Mouse (Mus musculus) A20 (cell line): Measurements from ENCODE around the gene Gm20388.

Source experiments
- DNase-seq: peaks from one replicate; pipeline ENCODE4 v3.0.0-alpha.2; 2011; ENCODE audit warnings: low read depth, low spot score

Gm20388 gene

GRCm38 (mm10) chr8:121176291-121176690, 1265.7 kb downstream of the Gm20388 start:
- DNase-seq = peak; percentile 31

DNA sequence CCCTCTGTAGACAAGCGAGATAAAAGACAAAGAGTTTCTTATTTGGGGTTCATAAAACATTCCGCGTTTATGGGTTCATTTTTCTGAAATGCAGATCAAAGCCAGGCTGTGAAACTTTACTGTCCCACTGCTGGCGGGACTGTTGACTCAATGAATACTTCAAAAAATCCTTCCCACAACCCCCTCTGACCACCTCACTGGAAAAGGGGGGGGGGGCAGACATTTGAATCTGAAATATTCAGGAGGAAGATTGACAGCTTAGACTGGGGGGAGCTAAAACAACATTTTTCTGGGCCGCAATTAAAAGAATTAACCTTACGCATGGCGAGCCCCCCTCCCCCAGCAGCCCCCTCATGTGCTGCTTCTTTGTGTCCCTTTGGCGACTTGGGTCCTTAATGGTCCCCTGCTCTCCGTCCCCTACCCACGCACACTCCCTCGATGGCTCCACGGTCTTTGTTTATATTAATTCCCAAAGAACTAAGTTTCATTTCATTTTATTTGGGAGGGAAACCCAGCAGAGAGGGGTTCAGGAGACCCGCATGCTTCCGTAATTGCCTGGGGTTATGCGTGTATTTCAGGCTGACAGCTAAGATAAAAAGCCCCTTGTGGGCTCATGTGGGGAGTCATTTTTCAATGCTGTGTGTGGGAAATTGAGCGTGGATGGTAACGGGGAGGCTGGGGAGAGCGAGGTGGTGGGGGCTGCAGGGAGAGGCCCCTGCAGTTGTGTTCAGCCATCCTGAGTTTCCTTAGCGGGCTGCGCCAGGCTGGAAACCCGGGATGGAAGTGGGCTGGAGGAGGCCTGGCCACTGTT, 1270.0 kb downstream of the Gm20388 start:
- DNase-seq = no peak

GRCm38 (mm10) chr8:121181285-121181884, 1270.7 kb downstream of the Gm20388 start:
- no peak for DNase-seq

- no peak for DNase-seq
Measured at GRCm38 (mm10) chr8:121187491-121188364, 1277.1 kb downstream of the Gm20388 start.

- DNase-seq = no peak
Measured at GRCm38 (mm10) chr8:121188994-121189393, 1278.4 kb downstream of the Gm20388 start.

- DNase-seq = no peak
Measured at GRCm38 (mm10) chr8:121192451-121192850, 1281.8 kb downstream of the Gm20388 start.

GRCm38 (mm10) chr8:121195970-121196369, 1285.3 kb downstream of the Gm20388 start:
- DNase-seq = no peak

- no peak for DNase-seq
Measured at GRCm38 (mm10) chr8:121196726-121197668, 1286.4 kb downstream of the Gm20388 start.

GRCm38 (mm10) chr8:121200069-121200468, 1289.4 kb downstream of the Gm20388 start:
- no peak for DNase-seq

GRCm38 (mm10) chr8:121200979-121201378, 1290.3 kb downstream of the Gm20388 start:
- no peak for DNase-seq

DNA sequence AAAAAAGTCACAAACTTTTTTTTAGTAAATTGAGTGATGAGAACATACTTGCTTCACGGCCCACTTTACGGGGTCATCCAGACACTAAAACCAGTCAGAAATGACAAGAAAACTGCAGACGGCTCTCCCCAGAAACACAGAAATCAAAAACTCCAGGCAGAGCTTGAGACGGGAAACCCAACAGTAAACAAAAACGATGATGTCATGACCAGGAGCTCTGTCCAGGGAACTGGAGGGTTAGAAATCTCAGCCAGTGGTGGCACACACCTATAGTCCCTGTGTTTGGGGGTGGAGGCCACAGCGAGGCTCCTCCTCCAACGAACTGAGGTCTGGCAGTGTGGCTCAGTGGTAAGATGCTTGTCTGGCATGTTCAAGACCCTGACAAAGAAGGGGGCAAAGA, 1291.0 kb downstream of the Gm20388 start:
- no peak for DNase-seq

DNA sequence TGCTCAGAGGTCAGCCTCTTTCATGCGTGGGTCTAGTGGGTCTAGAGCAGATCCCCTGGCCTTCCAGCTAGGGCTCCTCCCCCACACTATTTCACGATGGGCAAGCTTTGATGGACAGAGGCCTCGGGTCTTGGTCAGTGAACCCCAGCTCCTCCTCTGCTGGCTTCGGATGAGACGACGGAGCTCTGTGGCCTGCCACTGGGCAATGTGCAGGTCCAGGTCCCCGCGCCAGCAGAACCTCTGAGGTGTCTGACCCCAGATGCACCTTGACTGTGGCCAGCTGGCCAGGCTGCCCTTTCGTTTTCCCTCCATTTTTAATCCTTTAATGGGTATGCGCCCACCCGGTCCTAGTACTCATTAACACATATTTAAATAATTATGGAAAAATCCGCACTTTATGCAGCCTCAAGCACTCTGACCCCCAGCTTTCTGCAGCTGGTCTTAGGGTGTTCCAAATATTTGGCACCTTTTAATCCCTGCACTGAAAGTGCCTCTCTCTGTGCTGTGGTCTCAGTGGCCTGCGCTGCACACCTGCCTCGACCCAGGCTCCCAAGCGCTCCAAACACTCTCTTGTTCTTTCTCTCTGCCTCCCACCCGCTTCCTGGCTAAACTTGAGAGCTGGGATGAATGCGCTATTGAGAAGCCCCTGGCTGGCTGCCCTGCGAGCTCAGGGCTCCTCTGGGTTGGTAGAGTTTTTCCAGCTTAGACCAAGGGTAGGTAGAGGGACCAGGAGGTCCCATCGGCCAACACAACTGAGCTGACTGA, 1293.2 kb downstream of the Gm20388 start:
- no peak for DNase-seq

GRCm38 (mm10) chr8:121207171-121207570, 1296.5 kb downstream of the Gm20388 start:
- DNase-seq = no peak

DNA sequence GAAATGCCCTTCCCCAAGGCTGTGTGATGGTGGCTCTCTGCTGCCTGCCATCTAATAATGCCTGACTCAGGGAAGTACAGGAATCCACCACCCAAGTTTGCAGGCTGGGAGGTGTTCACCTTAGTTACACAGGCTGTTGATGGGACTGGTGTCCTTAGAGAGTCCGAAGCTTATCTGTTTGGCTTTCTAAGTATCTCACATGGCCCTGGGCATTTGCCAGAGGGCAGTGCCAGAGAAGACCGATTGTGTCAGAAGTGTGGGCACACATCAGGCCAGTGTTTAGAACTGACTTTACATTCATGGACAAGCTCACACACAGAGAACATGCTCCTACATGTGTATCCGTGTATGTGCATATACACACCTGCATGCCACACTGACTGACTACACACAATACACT, 1300.0 kb downstream of the Gm20388 start:
- DNase-seq = no peak

DNA sequence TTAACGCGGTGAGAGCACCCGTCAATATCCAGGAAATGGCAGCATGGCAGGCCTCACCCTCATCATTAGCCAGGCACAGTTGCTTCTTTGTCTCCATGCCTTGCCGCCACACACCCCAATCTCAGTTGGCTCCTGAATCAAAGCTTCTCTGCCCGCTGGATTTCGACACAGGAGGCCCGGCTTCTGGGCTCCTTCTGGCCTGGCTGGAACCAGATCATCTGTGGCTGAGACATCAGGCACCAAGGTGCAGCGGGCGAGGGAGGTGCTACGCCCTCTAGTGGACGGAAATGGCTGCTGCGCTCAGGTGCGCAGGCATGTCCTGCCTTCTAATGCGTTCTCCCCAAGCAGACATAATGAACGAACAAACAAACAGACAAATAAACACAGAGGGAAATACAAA, 1302.6 kb downstream of the Gm20388 start:
- DNase-seq = peak; percentile 50

DNA sequence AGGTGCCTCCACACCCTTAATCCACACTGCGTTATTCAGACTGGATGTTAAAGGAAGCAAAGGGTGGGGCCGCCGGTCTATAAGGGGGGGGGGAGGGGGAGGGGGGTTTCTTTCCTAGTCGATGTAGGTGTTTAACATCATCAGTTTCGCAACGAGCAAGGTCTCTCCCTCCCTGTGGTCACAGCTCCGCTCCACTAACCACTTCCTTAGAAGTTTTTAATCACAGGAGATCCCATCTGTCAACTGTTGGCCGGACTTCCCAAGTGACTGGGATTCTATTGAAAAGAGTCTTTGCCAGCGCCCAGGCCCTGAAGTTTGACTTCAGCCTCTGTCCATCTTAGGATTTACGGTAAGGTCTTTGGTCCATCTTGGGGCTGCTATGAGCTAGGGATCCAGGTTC, 1303.0 kb downstream of the Gm20388 start:
- no peak for DNase-seq

DNA sequence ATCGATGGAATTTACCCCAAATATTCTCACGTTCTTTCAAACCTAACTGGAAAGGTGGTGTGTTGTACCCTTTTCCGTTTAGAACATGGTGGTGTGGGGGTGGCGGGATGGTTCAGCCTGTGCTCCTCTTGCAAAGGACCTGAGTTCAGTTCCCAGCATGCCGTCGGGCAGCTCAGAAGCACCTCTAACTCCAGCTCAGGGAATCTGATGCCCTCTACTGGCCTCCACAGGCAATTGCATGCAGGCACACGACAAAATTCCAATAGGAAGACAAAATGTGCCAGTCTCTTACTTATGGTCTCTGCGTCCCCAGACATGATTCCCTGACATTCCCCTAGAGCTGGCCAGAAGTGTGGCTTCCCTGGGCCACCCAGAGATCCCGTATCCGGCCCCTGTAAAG, 1304.3 kb downstream of the Gm20388 start:
- DNase-seq = peak; percentile 34

- DNase-seq = no peak
Measured at GRCm38 (mm10) chr8:121216441-121216949, 1305.9 kb downstream of the Gm20388 start.

DNA sequence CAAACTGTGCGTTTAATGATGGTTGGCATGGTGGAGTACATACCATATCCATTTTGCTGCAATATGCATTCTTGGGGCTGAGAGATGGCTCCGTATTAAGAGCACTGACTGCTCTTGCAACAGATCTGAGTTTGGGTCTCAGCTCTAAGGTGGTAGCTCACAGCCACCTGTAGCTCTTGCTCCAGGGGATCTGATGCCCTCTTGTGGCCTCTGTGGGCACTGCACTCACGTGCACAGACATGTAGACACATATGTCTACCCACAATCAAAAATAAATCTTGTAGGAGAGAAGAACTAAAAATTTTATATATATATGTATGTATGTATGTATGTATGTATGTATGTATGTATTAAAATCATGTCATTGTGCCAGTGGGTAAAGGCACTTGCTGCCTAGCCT, 1307.8 kb downstream of the Gm20388 start:
- peak; percentile 61 for DNase-seq
